Mouse (Mus musculus) liver, embryonic 16.5 days (tissue): ENCODE results near the gene Zdhhc16. TPM values are rescaled to one million over a fixed set of nuclear protein-coding genes. Genes with fewer than 3 reads are reported as not detected.

ENCODE experiments used
- ATAC-seq: fragments of 200-750 bp; cut with Nextera tagmentation; 2 replicates; pipeline ENCODE4 v1.8.0; 2017; ENCODE audit warnings: low read depth, mild to moderate bottlenecking, moderate number of reproducible peaks, moderate library complexity
- H3K27ac ChIP-seq: fragments of 300-500 bp; sonication (generic); 2 replicates; pipeline ENCODE4 v1.5.1; 2014; ENCODE audit warnings: mild to moderate bottlenecking, low read length
- H3K27me3 ChIP-seq: fragments of 300-500 bp; sonication (generic); 2 replicates; pipeline ENCODE4 v1.6.1; 2014; ENCODE audit warnings: low read depth, low read length, mixed read lengths; ENCODE audit not compliant: control insufficient read depth, insufficient read depth
- H3K36me3 ChIP-seq: fragments of 300-500 bp; sonication (generic); 2 replicates; pipeline ENCODE4 v1.6.1; 2014; ENCODE audit warnings: mild to moderate bottlenecking; ENCODE audit not compliant: control insufficient read depth, insufficient read depth
- H3K4me1 ChIP-seq: fragments of 300-500 bp; sonication (generic); 2 replicates; pipeline ENCODE4 v1.6.1; 2014; ENCODE audit warnings: low read depth, low read length, mixed read lengths; ENCODE audit not compliant: control insufficient read depth
- H3K4me2 ChIP-seq: fragments of 300-500 bp; sonication (generic); 2 replicates; pipeline ENCODE4 v1.6.1; 2014; ENCODE audit warnings: low read depth, low read length, mixed read lengths
- H3K4me3 ChIP-seq: fragments of 300-500 bp; sonication (generic); 2 replicates; pipeline ENCODE4 v1.5.1; 2014; ENCODE audit warnings: low read depth, mild to moderate bottlenecking, low read length
- H3K9ac ChIP-seq: fragments of 300-500 bp; sonication (generic); 2 replicates; pipeline ENCODE4 v1.6.1; 2014; ENCODE audit warnings: low read depth, low read length
- H3K9me3 ChIP-seq: fragments of 300-500 bp; sonication (generic); replicated peaks from 2 replicates; pipeline ENCODE4 v1.6.1; 2016; ENCODE audit warnings: low read length; ENCODE audit not compliant: control insufficient read depth
- WGBS: fragments of 180-500 bp; shearing (Covaris S2); extraction: QIAGEN DNeasy Blood & Tissue Kit; methylation state at CpG from one replicate; pipeline ENCODE4 v1.1.7; 2014; ENCODE audit not compliant: insufficient replicate concordance; 5-methylcytosine and 5-hydroxymethylcytosine counted together
- polyA plus RNA-seq: library from polyadenylated mRNA; unstranded; fragments of >200 nt; fragmentation: Nextera tagmentation; extraction: Ambion mirVana; gene quantifications from 2 replicates; pipeline ENCODE4 v1.2.1, GENCODE M21; 2015

Zdhhc16 gene
- polyA plus RNA-seq, 1 experiment from 2014 or later, result 32.1 TPM

DNA sequence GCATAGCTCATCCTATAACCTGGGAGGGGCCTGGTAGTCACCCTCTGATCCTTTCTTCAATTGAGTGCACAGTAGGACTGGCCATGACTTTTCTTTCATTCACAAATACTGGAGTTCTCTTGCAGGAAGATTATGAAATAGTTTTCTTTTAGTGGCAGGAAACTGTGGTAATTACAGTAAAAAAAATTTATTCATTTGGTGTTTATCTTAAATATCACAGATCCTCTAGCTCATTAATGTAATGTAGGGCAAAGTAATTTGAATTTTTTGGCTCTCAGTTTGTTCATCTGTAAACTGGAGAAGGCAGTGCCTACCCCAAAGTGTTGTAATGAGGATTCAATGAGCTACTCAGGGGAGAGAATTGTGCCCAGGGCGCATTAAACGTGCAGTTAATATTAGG lies 59.7 kb downstream of the Zdhhc16 start:
- no peak overlapping the region for H3K4me3 ChIP-seq
- no peak overlapping the region for H3K4me2 ChIP-seq
- 59% methylated on average over 2 of the region's 2 CpGs for WGBS
- no peak for ATAC-seq
- H3K9ac ChIP-seq, result no peak overlapping the region
- H3K27ac ChIP-seq, result no peak overlapping the region
- H3K36me3 ChIP-seq, result no peaks in the 10 kb centered on the region
- no peaks in the 10 kb centered on the region for H3K27me3 ChIP-seq
- H3K4me1 ChIP-seq, result peaks cover 3% of the 10 kb centered on the region; the same call in 1 of the 2 replicates
- H3K9me3 ChIP-seq, result no peaks in the 10 kb centered on the region

DNA sequence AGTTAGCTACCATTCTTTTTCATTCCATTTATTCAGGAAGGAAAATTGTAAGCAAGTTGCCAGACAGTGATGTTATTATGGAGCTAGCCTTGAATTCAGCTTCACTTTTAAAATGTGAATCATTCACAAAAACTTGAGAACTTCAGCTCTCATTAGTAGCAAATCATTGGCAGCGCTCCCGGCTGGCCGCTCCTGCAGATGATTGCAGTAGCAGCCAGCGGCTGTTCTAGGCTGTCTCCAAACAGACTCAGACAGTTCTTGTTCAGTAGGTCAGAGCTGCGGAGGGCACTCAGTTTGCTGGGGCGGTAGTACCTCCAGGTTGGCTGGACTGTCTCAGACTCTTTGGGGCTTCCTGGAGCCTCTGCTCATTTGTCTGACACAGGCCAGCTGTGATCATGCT lies 60.2 kb downstream of the Zdhhc16 start:
- WGBS, result 77% methylated on average over 6 of the region's 6 CpGs

More for the DNA sequence above, 60.2 kb downstream of the Zdhhc16 start:
- Histone ChIP-seq H3K36me3 (no peaks in the 10 kb centered on the region), H3K4me2 (no peak overlapping the region), H3K4me3 (no peak overlapping the region), H3K27ac (no peak overlapping the region), H3K4me1 (peaks cover 3% of the 10 kb centered on the region; the same call in 1 of the 2 replicates), H3K9ac (no peak overlapping the region), H3K9me3 (no peaks in the 10 kb centered on the region), H3K27me3 (no peaks in the 10 kb centered on the region)
- no peak for ATAC-seq

Other genes starting within 250 kb of the Zdhhc16 start
- gene Slit1, start 189.8 kb upstream of the Zdhhc16 start, polyA plus RNA-seq, result 0.13 and 0.26 TPM in 2 replicates
- gene Arhgap19, start 131.4 kb upstream of the Zdhhc16 start, polyA plus RNA-seq, result 25.6 and 27.5 TPM in 2 replicates
- gene Frat1, start 103.5 kb upstream of the Zdhhc16 start, polyA plus RNA-seq, result 8.3 and 8.5 TPM in 2 replicates
- 2.5 and 2.7 TPM in 2 replicates for gene Frat2, start 85.3 kb upstream of the Zdhhc16 start, polyA plus RNA-seq
- 7.4 and 7.5 TPM in 2 replicates for gene Rrp12, start 37.3 kb upstream of the Zdhhc16 start, polyA plus RNA-seq
- 366 and 408 TPM in 2 replicates for gene Pgam1, start 21.6 kb upstream of the Zdhhc16 start, polyA plus RNA-seq
- gene Exosc1, start 57 bp upstream of the Zdhhc16 start, polyA plus RNA-seq, result 25.4 and 27.3 TPM in 2 replicates
- gene Mms19, start 47.7 kb downstream of the Zdhhc16 start, polyA plus RNA-seq, result 10.1 and 11.1 TPM in 2 replicates
- 4.2 and 4.9 TPM in 2 replicates for gene Ubtd1, start 48.3 kb downstream of the Zdhhc16 start, polyA plus RNA-seq
- 0.07 and 0.15 TPM in 2 replicates for gene Ankrd2, start 102.5 kb downstream of the Zdhhc16 start, polyA plus RNA-seq
- gene Hoga1, start 112.1 kb downstream of the Zdhhc16 start, polyA plus RNA-seq, result 62.9 and 70.5 TPM in 2 replicates
- gene 4933411K16Rik, start 118.8 kb downstream of the Zdhhc16 start, polyA plus RNA-seq, result 0.34 and 0.35 TPM in 2 replicates
- 1.1 TPM in 2 replicates for gene Morn4, start 152.9 kb downstream of the Zdhhc16 start, polyA plus RNA-seq
- 2.9 and 4.0 TPM in 2 replicates for gene Pi4k2a, start 157.0 kb downstream of the Zdhhc16 start, polyA plus RNA-seq
- 22.5 and 24.8 TPM in 2 replicates for gene Avpi1, start 195.6 kb downstream of the Zdhhc16 start, polyA plus RNA-seq
- gene Marveld1, start 213.9 kb downstream of the Zdhhc16 start, polyA plus RNA-seq, result 2.0 TPM in 2 replicates
- gene Zfyve27, start 230.5 kb downstream of the Zdhhc16 start, polyA plus RNA-seq, result 8.5 and 9.9 TPM in 2 replicates